Mouse (Mus musculus): ENCODE data around the gene Cavin3. TPM values are rescaled to one million over a fixed set of nuclear protein-coding genes. Genes with fewer than 3 reads are reported as not detected.
A peak's percentile ranks its signal among the peaks of the same experiment; 100 is the strongest.

Gene Cavin3
- 97.4 and 97.5 TPM in 2 replicates for polyA plus RNA-seq (2015; fragmentation: Nextera tagmentation; extraction: Ambion mirVana)

- peak within 1 kb of the TSS; percentile 91 for H3K9ac ChIP-seq (ENCODE audit: low read length)
- H3K4me2 ChIP-seq (ENCODE audit: low read depth, low read length) = peak within 1 kb of the TSS; percentile 86
- H3K9me3 ChIP-seq (replicated peaks; ENCODE audit: control insufficient read depth, low read length) = no peaks in the 10 kb centered on the region
- no peaks in the 10 kb centered on the region for H3K36me3 ChIP-seq (ENCODE audit: control insufficient read depth, insufficient read depth)
- 3% methylated on average over 62 of the region's 63 CpGs for WGBS
- peak within 1 kb of the TSS; percentile 67 for H3K4me3 ChIP-seq (ENCODE audit: low read length)
- ATAC-seq (replicated peaks; ENCODE audit: extremely low read depth, insufficient read depth, low FRiP score) = peak; percentile 74
- no peaks in the 10 kb centered on the region for H3K27me3 ChIP-seq (ENCODE audit: control insufficient read depth, insufficient read depth, low read length)
- H3K4me1 ChIP-seq (ENCODE audit: control insufficient read depth, insufficient read depth, low read length) = peaks cover 19% of the 10 kb centered on the region
- peak within 1 kb of the TSS; percentile 90 for H3K27ac ChIP-seq (ENCODE audit: low read length)
Observed at GRCm38 (mm10) chr7:105481505-105482411, at the start of gene Cavin3. TSS of gene Cavin3 (minus strand) at chr7:105482300.

- no peaks in the 10 kb centered on the region for H3K36me3 ChIP-seq (ENCODE audit: control insufficient read depth, insufficient read depth)
- no peak overlapping the region for H3K27ac ChIP-seq (ENCODE audit: low read length)
- no peak overlapping the region for H3K4me2 ChIP-seq (ENCODE audit: low read depth, low read length)
- no peak overlapping the region for H3K9ac ChIP-seq (ENCODE audit: low read length)
- 65% methylated on average over 4 of the region's 4 CpGs for WGBS
- no peaks in the 10 kb centered on the region for H3K27me3 ChIP-seq (ENCODE audit: control insufficient read depth, insufficient read depth, low read length)
- no peaks in the 10 kb centered on the region for H3K9me3 ChIP-seq (replicated peaks; ENCODE audit: control insufficient read depth, low read length)
- H3K4me3 ChIP-seq (ENCODE audit: low read length) = no peak overlapping the region
- H3K4me1 ChIP-seq (ENCODE audit: control insufficient read depth, insufficient read depth, low read length) = no peaks in the 10 kb centered on the region
- ATAC-seq (replicated peaks; ENCODE audit: extremely low read depth, insufficient read depth, low FRiP score) = no peak
Observed at GRCm38 (mm10) chr7:105528094-105528493, 46.0 kb upstream of the Cavin3 start.

- Histone ChIP-seq H3K4me2 (ENCODE audit: low read depth, low read length) (no peak overlapping the region), H3K27me3 (ENCODE audit: control insufficient read depth, insufficient read depth, low read length) (no peaks in the 10 kb centered on the region), H3K9me3 (replicated peaks; ENCODE audit: control insufficient read depth, low read length) (no peaks in the 10 kb centered on the region), H3K27ac (ENCODE audit: low read length) (no peak overlapping the region), H3K36me3 (ENCODE audit: control insufficient read depth, insufficient read depth) (no peaks in the 10 kb centered on the region), H3K9ac (ENCODE audit: low read length) (no peak overlapping the region), H3K4me1 (ENCODE audit: control insufficient read depth, insufficient read depth, low read length) (no peaks in the 10 kb centered on the region), H3K4me3 (ENCODE audit: low read length) (no peak overlapping the region)
- WGBS = 46% methylated on average over 1 of the region's 1 CpGs
- peak; percentile 52 for ATAC-seq (replicated peaks; ENCODE audit: extremely low read depth, insufficient read depth, low FRiP score)
Observed at GRCm38 (mm10) chr7:105527306-105527937, 45.3 kb upstream of the Cavin3 start.

GRCm38 (mm10) chr7:105524222-105524621 is 42.1 kb upstream of the Cavin3 start:
- no peak for ATAC-seq (replicated peaks; ENCODE audit: extremely low read depth, insufficient read depth, low FRiP score)
- Histone ChIP-seq H3K4me3 (ENCODE audit: low read length) (no peak overlapping the region), H3K4me2 (ENCODE audit: low read depth, low read length) (no peak overlapping the region), H3K4me1 (ENCODE audit: control insufficient read depth, insufficient read depth, low read length) (no peaks in the 10 kb centered on the region), H3K9ac (ENCODE audit: low read length) (no peak overlapping the region), H3K27me3 (ENCODE audit: control insufficient read depth, insufficient read depth, low read length) (no peaks in the 10 kb centered on the region), H3K9me3 (replicated peaks; ENCODE audit: control insufficient read depth, low read length) (no peaks in the 10 kb centered on the region), H3K27ac (ENCODE audit: low read length) (no peak overlapping the region), H3K36me3 (ENCODE audit: control insufficient read depth, insufficient read depth) (no peaks in the 10 kb centered on the region)
- WGBS = 82% methylated on average over 2 of the region's 2 CpGs

- 19% methylated on average over 6 of the region's 6 CpGs for WGBS
- no peaks in the 10 kb centered on the region for H3K27me3 ChIP-seq (ENCODE audit: control insufficient read depth, insufficient read depth, low read length)
- no peaks in the 10 kb centered on the region for H3K4me1 ChIP-seq (ENCODE audit: control insufficient read depth, insufficient read depth, low read length)
- H3K4me3 ChIP-seq (ENCODE audit: low read length) = no peak overlapping the region
- ATAC-seq (replicated peaks; ENCODE audit: extremely low read depth, insufficient read depth, low FRiP score) = no peak
- H3K27ac ChIP-seq (ENCODE audit: low read length) = no peak overlapping the region
- no peaks in the 10 kb centered on the region for H3K36me3 ChIP-seq (ENCODE audit: control insufficient read depth, insufficient read depth)
- no peak overlapping the region for H3K9ac ChIP-seq (ENCODE audit: low read length)
- no peak overlapping the region for H3K4me2 ChIP-seq (ENCODE audit: low read depth, low read length)
- H3K9me3 ChIP-seq (replicated peaks; ENCODE audit: control insufficient read depth, low read length) = no peaks in the 10 kb centered on the region
Observed at GRCm38 (mm10) chr7:105520201-105520600, 38.1 kb upstream of the Cavin3 start.

GRCm38 (mm10) chr7:105519771-105520170 is 37.7 kb upstream of the Cavin3 start:
- no peak overlapping the region for H3K4me3 ChIP-seq (ENCODE audit: low read length)
- H3K27ac ChIP-seq (ENCODE audit: low read length) = no peak overlapping the region
- ATAC-seq (replicated peaks; ENCODE audit: extremely low read depth, insufficient read depth, low FRiP score) = no peak
- WGBS = 74% methylated on average over 2 of the region's 2 CpGs
- H3K4me2 ChIP-seq (ENCODE audit: low read depth, low read length) = no peak overlapping the region
- no peaks in the 10 kb centered on the region for H3K27me3 ChIP-seq (ENCODE audit: control insufficient read depth, insufficient read depth, low read length)
- no peaks in the 10 kb centered on the region for H3K36me3 ChIP-seq (ENCODE audit: control insufficient read depth, insufficient read depth)
- no peaks in the 10 kb centered on the region for H3K4me1 ChIP-seq (ENCODE audit: control insufficient read depth, insufficient read depth, low read length)
- H3K9ac ChIP-seq (ENCODE audit: low read length) = no peak overlapping the region
- no peaks in the 10 kb centered on the region for H3K9me3 ChIP-seq (replicated peaks; ENCODE audit: control insufficient read depth, low read length)

- Histone ChIP-seq H3K27me3 (ENCODE audit: control insufficient read depth, insufficient read depth, low read length) (no peaks in the 10 kb centered on the region), H3K4me1 (ENCODE audit: control insufficient read depth, insufficient read depth, low read length) (no peaks in the 10 kb centered on the region), H3K9me3 (replicated peaks; ENCODE audit: control insufficient read depth, low read length) (no peaks in the 10 kb centered on the region), H3K36me3 (ENCODE audit: control insufficient read depth, insufficient read depth) (no peaks in the 10 kb centered on the region), H3K27ac (ENCODE audit: low read length) (no peak overlapping the region), H3K4me2 (ENCODE audit: low read depth, low read length) (no peak overlapping the region), H3K9ac (ENCODE audit: low read length) (no peak overlapping the region), H3K4me3 (ENCODE audit: low read length) (no peak overlapping the region)
- no peak for ATAC-seq (replicated peaks; ENCODE audit: extremely low read depth, insufficient read depth, low FRiP score)
- 66% methylated on average over 11 of the region's 11 CpGs for WGBS
Observed at GRCm38 (mm10) chr7:105519336-105519735, 37.2 kb upstream of the Cavin3 start.

GRCm38 (mm10) chr7:105516669-105517360 is 34.7 kb upstream of the Cavin3 start:
- Histone ChIP-seq H3K9ac (ENCODE audit: low read length) (no peak overlapping the region), H3K9me3 (replicated peaks; ENCODE audit: control insufficient read depth, low read length) (no peaks in the 10 kb centered on the region), H3K36me3 (ENCODE audit: control insufficient read depth, insufficient read depth) (no peaks in the 10 kb centered on the region), H3K27me3 (ENCODE audit: control insufficient read depth, insufficient read depth, low read length) (no peaks in the 10 kb centered on the region), H3K27ac (ENCODE audit: low read length) (no peak overlapping the region), H3K4me1 (ENCODE audit: control insufficient read depth, insufficient read depth, low read length) (no peaks in the 10 kb centered on the region), H3K4me3 (ENCODE audit: low read length) (no peak overlapping the region), H3K4me2 (ENCODE audit: low read depth, low read length) (no peak overlapping the region)
- ATAC-seq (replicated peaks; ENCODE audit: extremely low read depth, insufficient read depth, low FRiP score) = no peak
- WGBS = 47% methylated on average over 9 of the region's 9 CpGs

All from heart, embryonic 16.5 days (tissue).